Mouse (Mus musculus): ENCODE measurements around the gene Hnrnph1. TPM values are rescaled to one million over a fixed set of nuclear protein-coding genes. Genes with fewer than 3 reads are reported as not detected.

Gene Hnrnph1
- 370 and 395 TPM in 2 replicates for polyA plus RNA-seq (2015; fragmentation: Nextera tagmentation; extraction: Ambion mirVana)

DNA sequence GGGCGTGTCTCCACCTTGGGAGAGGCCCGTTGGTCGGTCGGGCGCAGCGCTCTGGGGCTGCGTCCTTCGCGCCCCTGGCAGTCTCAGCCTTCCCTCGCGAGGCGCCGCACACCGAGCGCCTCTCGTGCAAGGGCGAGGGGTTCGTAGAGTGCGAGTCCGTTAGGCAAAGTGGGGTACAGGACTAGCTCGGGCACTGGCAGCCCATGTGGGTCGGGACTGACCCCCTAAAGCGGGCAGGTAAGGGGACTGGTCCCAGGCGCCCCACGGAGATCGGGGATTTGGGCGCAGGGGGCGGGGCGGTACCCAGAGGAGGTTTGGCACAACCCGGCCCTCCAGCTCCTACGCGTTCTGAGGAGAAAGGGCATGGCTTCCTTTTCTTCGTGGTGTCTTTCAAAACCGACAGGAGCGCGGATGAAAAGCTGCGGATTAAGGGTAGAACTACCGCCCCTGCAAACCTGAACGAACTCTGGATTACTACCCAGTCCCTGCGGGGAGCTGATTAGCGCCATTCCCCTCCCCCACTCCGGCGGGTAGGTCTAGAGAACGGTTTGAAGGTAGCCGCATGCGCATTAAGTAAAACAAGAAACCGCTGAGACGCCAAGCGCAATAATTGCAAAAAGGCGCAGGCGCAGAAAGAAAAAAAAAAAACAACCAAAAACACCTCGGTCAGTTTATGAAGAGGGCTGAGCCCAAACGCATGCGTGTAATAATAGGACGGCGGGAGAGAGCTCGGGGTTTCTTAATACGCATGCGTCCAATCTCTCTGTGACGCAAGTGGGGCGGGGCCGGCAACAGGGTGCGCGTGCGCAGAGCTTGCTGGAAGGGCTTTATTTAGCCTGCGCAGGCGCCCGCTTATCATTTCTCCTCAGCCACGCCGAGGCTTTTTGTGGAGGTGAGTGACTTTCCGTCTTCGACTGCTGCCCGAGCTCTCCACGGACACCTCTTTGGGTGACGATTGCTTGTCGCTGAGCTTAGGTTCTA lies at the start of gene Hnrnph1:
TSS of gene Hnrnph1 (plus strand) at position 80 of the 981 bp plus-strand sequence.
- peak within 1 kb of the TSS; percentile 98 for H3K9ac ChIP-seq
- peaks cover 15% of the 10 kb centered on the region for H3K4me1 ChIP-seq
- peaks cover 12% of the 10 kb centered on the region for H3K36me3 ChIP-seq
- no peaks in the 10 kb centered on the region for H3K9me3 ChIP-seq
- peak within 1 kb of the TSS; percentile 95 for H3K4me3 ChIP-seq
- peak; percentile 96 for ATAC-seq (ENCODE audit: insufficient number of reproducible peaks, low FRiP score, low TSS enrichment, low read depth)
- H3K27ac ChIP-seq, result peak within 1 kb of the TSS; percentile 100
- under 1% methylated on average over 76 of the region's 76 CpGs for WGBS
- peak within 1 kb of the TSS; percentile 73 for H3K4me2 ChIP-seq
- H3K27me3 ChIP-seq, result no peaks in the 10 kb centered on the region

- Histone ChIP-seq H3K4me1 (peaks cover 10% of the 10 kb centered on the region; the same call in 1 of the 2 replicates), H3K4me3 (no peak overlapping the region), H3K36me3 (no peaks in the 10 kb centered on the region; the same call in 1 of the 2 replicates), H3K9me3 (no peaks in the 10 kb centered on the region), H3K27ac (no peak overlapping the region), H3K4me2 (no peak overlapping the region), H3K9ac (no peak overlapping the region), H3K27me3 (no peaks in the 10 kb centered on the region)
- ATAC-seq (ENCODE audit: insufficient number of reproducible peaks, low FRiP score, low TSS enrichment, low read depth), result no peak
- WGBS, result 91% methylated on average over 3 of the region's 3 CpGs
Observed at GRCm38 (mm10) chr11:50328075-50328625, 48.6 kb upstream of the Hnrnph1 start.

DNA sequence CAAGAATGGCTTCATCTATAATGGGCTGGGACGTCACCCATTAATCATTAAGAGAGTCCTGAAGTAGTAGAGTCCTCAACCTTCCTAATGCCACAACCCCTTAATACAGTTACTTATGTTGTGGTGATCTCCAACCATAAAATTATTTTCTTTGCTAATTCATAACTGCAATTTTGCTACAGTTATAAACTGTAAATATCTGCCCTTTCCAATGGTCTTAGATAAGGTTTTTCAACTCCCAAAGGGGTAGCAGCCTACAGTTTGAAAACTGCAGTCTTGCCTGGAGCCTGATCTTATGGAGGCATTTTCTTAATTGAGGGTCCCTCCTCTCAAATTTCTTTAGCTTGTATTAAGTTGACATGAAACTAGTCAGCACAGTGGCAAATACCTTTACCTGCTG lies 47.4 kb upstream of the Hnrnph1 start:
- H3K9me3 ChIP-seq, result no peaks in the 10 kb centered on the region
- H3K4me2 ChIP-seq, result no peak overlapping the region
- no peaks in the 10 kb centered on the region for H3K36me3 ChIP-seq
- no peaks in the 10 kb centered on the region for H3K27me3 ChIP-seq
- peaks cover 2% of the 10 kb centered on the region; the same call in 1 of the 2 replicates for H3K4me1 ChIP-seq
- no peak overlapping the region for H3K4me3 ChIP-seq
- no peak overlapping the region for H3K27ac ChIP-seq
- 89% methylated on average over 1 of the region's 1 CpGs for WGBS
- no peak overlapping the region for H3K9ac ChIP-seq
- no peak for ATAC-seq (ENCODE audit: insufficient number of reproducible peaks, low FRiP score, low TSS enrichment, low read depth)

DNA sequence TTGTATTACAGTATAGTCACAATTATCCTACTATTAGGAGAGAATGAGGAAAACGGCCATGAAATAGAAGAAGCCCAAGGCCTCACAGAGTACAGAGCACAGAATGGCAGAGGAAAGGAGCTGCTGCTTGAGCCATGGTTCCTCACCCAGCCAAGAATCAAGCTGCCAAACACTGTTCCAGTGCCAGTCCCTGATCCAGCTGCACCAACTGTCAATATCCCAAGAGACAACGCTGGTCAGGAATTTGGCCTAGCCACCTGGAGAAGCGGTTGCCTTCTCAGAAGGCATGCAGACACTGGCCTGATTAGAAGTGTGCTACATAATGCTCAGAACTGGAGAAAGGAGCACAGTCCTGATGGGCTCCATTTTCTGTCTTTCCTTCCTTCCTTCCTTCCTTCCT lies 43.6 kb upstream of the Hnrnph1 start:
- Histone ChIP-seq H3K36me3 (no peaks in the 10 kb centered on the region), H3K9ac (no peak overlapping the region), H3K27ac (no peak overlapping the region), H3K4me2 (no peak overlapping the region), H3K4me1 (no peaks in the 10 kb centered on the region), H3K27me3 (no peaks in the 10 kb centered on the region), H3K4me3 (no peak overlapping the region), H3K9me3 (no peaks in the 10 kb centered on the region)
- ATAC-seq (ENCODE audit: insufficient number of reproducible peaks, low FRiP score, low TSS enrichment, low read depth), result no peak
- 86% methylated on average over 3 of the region's 3 CpGs for WGBS

- no peak overlapping the region for H3K4me2 ChIP-seq
- H3K36me3 ChIP-seq, result no peaks in the 10 kb centered on the region
- ATAC-seq (ENCODE audit: insufficient number of reproducible peaks, low FRiP score, low TSS enrichment, low read depth), result no peak
Observed at GRCm38 (mm10) chr11:50336126-50336525, 40.7 kb upstream of the Hnrnph1 start.

DNA sequence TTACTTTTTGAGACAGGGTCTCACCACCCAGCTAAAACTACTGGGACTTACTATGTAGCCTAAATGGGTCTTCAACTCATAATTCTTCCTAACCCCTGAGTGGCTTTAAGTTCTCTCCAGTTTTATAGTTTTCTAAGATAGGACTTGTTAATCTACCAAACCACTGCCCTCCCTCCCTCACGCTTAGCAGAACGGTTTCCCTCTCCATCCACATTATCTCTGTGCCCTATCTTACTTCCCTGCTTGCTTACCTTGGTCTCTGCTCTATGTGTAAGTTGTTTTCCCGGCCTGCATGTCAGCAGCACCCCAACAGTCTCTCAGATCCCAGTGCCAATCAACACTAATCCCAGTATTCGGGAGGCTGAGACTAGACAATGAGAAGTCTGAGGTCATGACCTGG lies 39.9 kb upstream of the Hnrnph1 start:
- Histone ChIP-seq H3K9ac (no peak overlapping the region), H3K4me1 (no peaks in the 10 kb centered on the region)
- 68% methylated on average over 4 of the region's 4 CpGs for WGBS

More at GRCm38 (mm10) chr11:50336126-50336525, 40.7 kb upstream of the Hnrnph1 start:
- Histone ChIP-seq H3K9ac (no peak overlapping the region), H3K4me3 (no peak overlapping the region), H3K27me3 (no peaks in the 10 kb centered on the region), H3K9me3 (no peaks in the 10 kb centered on the region), H3K27ac (no peak overlapping the region), H3K4me1 (no peaks in the 10 kb centered on the region)
- 35% methylated on average over 1 of the region's 1 CpGs for WGBS

DNA sequence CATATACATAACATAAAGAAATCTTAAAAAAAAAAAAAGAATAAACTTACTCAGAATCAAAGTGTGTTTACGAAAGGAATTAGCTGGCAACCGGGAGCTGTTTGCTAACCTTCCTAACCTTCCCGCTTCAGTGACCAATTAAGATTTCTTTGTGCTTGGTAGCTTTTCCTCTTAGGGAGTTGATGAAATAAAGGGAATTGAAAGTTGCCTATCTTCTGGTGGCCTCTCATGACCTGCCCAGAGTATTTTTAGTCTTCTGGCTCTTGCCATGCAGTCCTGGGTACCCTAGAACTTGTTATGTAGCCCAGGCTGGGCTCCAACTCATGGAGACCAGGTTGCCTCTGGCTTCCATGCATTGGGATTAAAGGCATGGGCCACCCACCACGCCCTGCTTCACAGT lies 31.3 kb upstream of the Hnrnph1 start:
- 81% methylated on average over 4 of the region's 4 CpGs for WGBS
- H3K27me3 ChIP-seq, result no peaks in the 10 kb centered on the region
- H3K4me3 ChIP-seq, result no peak overlapping the region
- no peaks in the 10 kb centered on the region for H3K36me3 ChIP-seq
- no peak overlapping the region for H3K27ac ChIP-seq
- no peak for ATAC-seq (ENCODE audit: insufficient number of reproducible peaks, low FRiP score, low TSS enrichment, low read depth)
- H3K9ac ChIP-seq, result no peak overlapping the region
- no peaks in the 10 kb centered on the region for H3K4me1 ChIP-seq
- no peak overlapping the region for H3K4me2 ChIP-seq
- H3K9me3 ChIP-seq, result no peaks in the 10 kb centered on the region

More for the DNA sequence above, 39.9 kb upstream of the Hnrnph1 start:
- no peak overlapping the region for H3K4me2 ChIP-seq
- no peak overlapping the region for H3K4me3 ChIP-seq
- H3K36me3 ChIP-seq, result no peaks in the 10 kb centered on the region
- no peak for ATAC-seq (ENCODE audit: insufficient number of reproducible peaks, low FRiP score, low TSS enrichment, low read depth)
- no peaks in the 10 kb centered on the region for H3K27me3 ChIP-seq
- H3K9me3 ChIP-seq, result no peaks in the 10 kb centered on the region
- no peak overlapping the region for H3K27ac ChIP-seq

GRCm38 (mm10) chr11:50346256-50347032 lies 30.3 kb upstream of the Hnrnph1 start:
- Histone ChIP-seq H3K4me3 (no peak overlapping the region), H3K27ac (no peak overlapping the region), H3K36me3 (no peaks in the 10 kb centered on the region), H3K4me2 (no peak overlapping the region), H3K4me1 (no peaks in the 10 kb centered on the region), H3K27me3 (no peaks in the 10 kb centered on the region), H3K9ac (no peak overlapping the region), H3K9me3 (no peaks in the 10 kb centered on the region)
- WGBS, result 86% methylated on average over 9 of the region's 9 CpGs
- ATAC-seq (ENCODE audit: insufficient number of reproducible peaks, low FRiP score, low TSS enrichment, low read depth), result no peak

- Histone ChIP-seq H3K4me1 (no peaks in the 10 kb centered on the region), H3K9ac (no peak overlapping the region), H3K4me3 (no peak overlapping the region), H3K9me3 (no peaks in the 10 kb centered on the region), H3K36me3 (no peaks in the 10 kb centered on the region), H3K4me2 (no peak overlapping the region), H3K27me3 (no peaks in the 10 kb centered on the region), H3K27ac (no peak overlapping the region)
- WGBS, result 55% methylated on average over 2 of the region's 2 CpGs
- ATAC-seq (ENCODE audit: insufficient number of reproducible peaks, low FRiP score, low TSS enrichment, low read depth), result no peak
Observed at GRCm38 (mm10) chr11:50352177-50352576, 24.6 kb upstream of the Hnrnph1 start.

GRCm38 (mm10) chr11:50354162-50354561 lies 22.6 kb upstream of the Hnrnph1 start, which contains the start of gene Cby3:
Gene Cby3, plus strand, starts transcription at chr11:50354462.
- no peaks in the 10 kb centered on the region for H3K27me3 ChIP-seq
- no peak within 1 kb of the TSS for H3K9ac ChIP-seq
- peaks cover 5% of the 10 kb centered on the region for H3K4me1 ChIP-seq
- H3K4me3 ChIP-seq, result no peak within 1 kb of the TSS
- H3K9me3 ChIP-seq, result no peaks in the 10 kb centered on the region
- H3K36me3 ChIP-seq, result no peaks in the 10 kb centered on the region
- no peak within 1 kb of the TSS for H3K27ac ChIP-seq
- ATAC-seq (ENCODE audit: insufficient number of reproducible peaks, low FRiP score, low TSS enrichment, low read depth), result no peak
- H3K4me2 ChIP-seq, result no peak within 1 kb of the TSS

DNA sequence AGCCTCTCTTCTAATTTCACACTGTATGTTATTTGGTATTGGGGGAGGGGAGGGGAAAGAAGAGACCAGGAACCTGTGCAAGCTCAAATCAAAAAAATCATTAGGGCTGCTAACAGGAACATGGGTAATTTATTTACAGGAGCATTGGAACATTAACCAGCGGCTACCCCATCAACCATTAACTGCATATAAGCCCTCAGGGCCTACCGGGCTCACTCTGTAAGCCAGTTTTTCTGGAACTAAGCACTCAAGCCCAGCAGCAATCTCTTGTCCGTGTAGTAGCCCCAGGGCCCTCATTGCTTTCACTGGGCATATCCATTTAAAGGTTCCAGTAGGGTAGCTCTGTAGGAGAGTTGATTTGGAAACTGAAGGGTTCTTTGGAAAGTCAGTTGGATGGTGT lies 21.9 kb upstream of the Hnrnph1 start:
- Histone ChIP-seq H3K4me3 (no peak overlapping the region), H3K4me2 (no peak overlapping the region), H3K9ac (no peak overlapping the region), H3K27ac (no peak overlapping the region), H3K27me3 (no peaks in the 10 kb centered on the region), H3K36me3 (no peaks in the 10 kb centered on the region), H3K9me3 (no peaks in the 10 kb centered on the region), H3K4me1 (peaks cover 8% of the 10 kb centered on the region)
- no peak for ATAC-seq (ENCODE audit: insufficient number of reproducible peaks, low FRiP score, low TSS enrichment, low read depth)
- WGBS, result 48% methylated on average over 3 of the region's 3 CpGs

Measured in limb, embryonic 15.5 days (tissue).